In the genomic region with DNA sequence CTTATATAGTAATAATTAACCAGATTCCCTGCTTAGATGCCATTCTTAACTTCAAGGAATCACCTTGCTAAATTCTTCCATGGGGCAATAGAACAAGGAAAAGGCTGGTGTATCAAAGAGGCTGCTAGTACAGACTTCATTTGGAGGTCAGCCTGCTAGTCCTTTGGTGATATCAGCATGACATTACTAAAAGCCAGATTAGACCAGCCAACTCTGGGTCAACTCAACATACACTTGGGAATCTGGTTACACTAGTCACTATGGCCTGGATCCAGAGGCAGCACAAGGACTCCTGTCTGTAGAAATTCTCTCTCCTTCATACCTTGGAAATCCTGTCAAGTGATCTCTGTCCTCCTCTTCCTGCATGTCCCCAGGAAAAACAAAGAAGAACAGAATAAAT, we compare ENCODE assay signal across 14 mouse cellular contexts.
"Had no signal": no experiment of that assay in that cellular context is flagged by ENCODE, and none has a peak within 500 bp of the region (broad histone marks: within the 10 kb centered on the region; RNA-seq: fewer than 3 reads in every experiment).

No protein-coding gene starts in this region.

- H3K36me3 ChIP-seq: limb, embryonic 12.5 days; liver, embryonic 13.5 days; lung, embryonic 15.5 days; midbrain, embryonic 12.5 days; stomach, embryonic 15.5 days had no signal

- H3K9ac ChIP-seq: limb, embryonic 12.5 days; liver, embryonic 13.5 days; liver, postnatal 0 days; lung, embryonic 15.5 days; midbrain, embryonic 12.5 days; stomach, embryonic 15.5 days had no signal

- H3K4me3 ChIP-seq: left cerebral cortex, adult 2 months; limb, embryonic 12.5 days; liver, embryonic 13.5 days; lung, embryonic 15.5 days; megakaryocyte, embryonic 14.5 days; midbrain, embryonic 12.5 days; stomach, embryonic 15.5 days had no signal

- H3K27me3 ChIP-seq: limb, embryonic 12.5 days; liver, embryonic 13.5 days; lung, embryonic 15.5 days; megakaryocyte, embryonic 14.5 days; midbrain, embryonic 12.5 days; stomach, embryonic 15.5 days had no signal

- DNase-seq: kidney, postnatal 14 days; liver; liver, embryonic 13.5 days; liver, postnatal 0 days; lung, postnatal 14 days; right cerebral cortex, postnatal 14 days; thymus, postnatal 36 days had no signal

- H3K4me2 ChIP-seq: limb, embryonic 12.5 days; liver, embryonic 13.5 days; lung, embryonic 15.5 days; midbrain, embryonic 12.5 days; stomach, embryonic 15.5 days had no signal

- H3K4me1 ChIP-seq: limb, embryonic 12.5 days; liver, embryonic 13.5 days; lung, embryonic 15.5 days; midbrain, embryonic 12.5 days; stomach, embryonic 15.5 days had no signal

- H3K27ac ChIP-seq: left cerebral cortex, adult 2 months; limb, embryonic 12.5 days; liver, embryonic 13.5 days; lung, embryonic 15.5 days; macrophage; midbrain, embryonic 12.5 days; stomach, embryonic 15.5 days had no signal

- ATAC-seq: liver, postnatal 0 days had no signal

- H3K9me3 ChIP-seq: limb, embryonic 12.5 days; liver, embryonic 13.5 days; lung, embryonic 15.5 days; midbrain, embryonic 12.5 days; stomach, embryonic 15.5 days had no signal
